Mouse (Mus musculus) heart, postnatal 0 days (tissue): Measurements from ENCODE around the gene Enpp3.

Experiments used
- CTCF ChIP-seq: IDR thresholded peaks from 2 replicates; pipeline ENCODE4 v1.5.1; 2016; ENCODE audit warnings: antibody characterized with exemption, control low read depth, low read depth
- EP300 ChIP-seq: IDR thresholded peaks from 2 replicates; pipeline ENCODE4 v1.6.1; 2016; ENCODE audit warnings: antibody characterized with exemption, low read depth

DNA sequence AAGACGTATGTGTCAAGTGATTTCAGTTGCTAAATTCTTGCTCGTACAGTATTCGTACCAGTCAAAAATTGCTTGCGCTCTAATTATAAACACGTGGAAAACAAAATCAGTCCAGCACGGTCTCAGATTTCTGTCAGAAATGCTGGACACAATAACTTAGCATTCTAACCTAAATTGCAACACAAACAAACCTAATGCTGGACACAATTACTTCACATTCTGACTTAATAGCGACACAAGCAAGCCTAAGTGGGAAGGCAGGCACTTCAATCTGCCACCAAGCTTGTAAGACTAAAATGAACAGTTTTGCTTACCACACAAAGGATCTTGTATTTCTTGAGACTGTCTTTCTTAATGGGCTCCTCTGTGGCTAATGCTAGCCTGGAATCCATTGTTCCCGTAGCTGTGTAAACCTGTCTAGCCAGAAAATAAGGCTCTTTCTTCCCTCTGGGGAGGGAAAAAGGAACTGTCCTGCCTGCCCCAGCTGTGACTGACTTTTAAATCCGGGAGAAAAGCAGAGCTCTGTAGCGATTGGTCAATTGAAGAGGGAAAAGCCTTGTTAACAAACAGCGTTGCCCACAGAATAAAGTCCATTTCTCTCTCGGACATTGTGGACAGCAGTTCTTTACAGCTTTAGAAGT lies 6.8 kb downstream of the Enpp3 start:
- TF ChIP-seq CTCF (no peak), EP300 (no peak)
